Mouse (Mus musculus) ZHBTc4 (cell line): ENCODE results near the gene Urgcp.
"Not testable (repeated sequence)": the region's sequence is repeated elsewhere in the genome, so short reads cannot be mapped to it uniquely, and the experiment has no call there.

Experiments
- DNase-seq: peaks from one replicate; pipeline ENCODE4 v3.0.0-alpha.2; 2011; ENCODE audit warnings: low read depth, low spot score

Urgcp gene

GRCm38 (mm10) chr11:5761820-5762632, at the start of gene Urgcp:
Urgcp (minus strand) TSS chr11:5762376.
- peak; percentile 98 for DNase-seq

- DNase-seq: not testable (repeated sequence)
Observed at GRCm38 (mm10) chr11:5809487-5809886, 47.3 kb upstream of the Urgcp start.

GRCm38 (mm10) chr11:5807956-5808355, 45.8 kb upstream of the Urgcp start:
- DNase-seq: no peak

GRCm38 (mm10) chr11:5805711-5806110, 43.5 kb upstream of the Urgcp start:
- no peak for DNase-seq

GRCm38 (mm10) chr11:5804174-5804573, 42.0 kb upstream of the Urgcp start:
- no peak for DNase-seq

GRCm38 (mm10) chr11:5803551-5803981, 41.4 kb upstream of the Urgcp start, which contains the start of gene Pgam2:
Pgam2 (minus strand) TSS chr11:5803733.
- peak; percentile 52 for DNase-seq

GRCm38 (mm10) chr11:5802457-5803217, 40.5 kb upstream of the Urgcp start:
- no peak for DNase-seq

- DNase-seq: peak; percentile 37
Observed at GRCm38 (mm10) chr11:5802005-5802404, 39.8 kb upstream of the Urgcp start.

GRCm38 (mm10) chr11:5801511-5801910, 39.3 kb upstream of the Urgcp start:
- DNase-seq: no peak

GRCm38 (mm10) chr11:5799621-5800490, 37.7 kb upstream of the Urgcp start:
- no peak for DNase-seq

- DNase-seq: no peak
Observed at GRCm38 (mm10) chr11:5797928-5798327, 35.8 kb upstream of the Urgcp start.

- DNase-seq: peak; percentile 75
Observed at GRCm38 (mm10) chr11:5797371-5797770, 35.2 kb upstream of the Urgcp start.

- peak; percentile 51 for DNase-seq
Observed at GRCm38 (mm10) chr11:5796939-5797338, 34.8 kb upstream of the Urgcp start.

GRCm38 (mm10) chr11:5795706-5796105, 33.5 kb upstream of the Urgcp start:
- DNase-seq: no peak

GRCm38 (mm10) chr11:5795290-5795689, 33.1 kb upstream of the Urgcp start:
- DNase-seq: no peak

GRCm38 (mm10) chr11:5790431-5790830, 28.3 kb upstream of the Urgcp start:
- no peak for DNase-seq

GRCm38 (mm10) chr11:5789754-5790333, 27.7 kb upstream of the Urgcp start:
- DNase-seq: no peak

GRCm38 (mm10) chr11:5789071-5789753, 27.0 kb upstream of the Urgcp start:
- no peak for DNase-seq

GRCm38 (mm10) chr11:5788056-5789014, 26.2 kb upstream of the Urgcp start, which contains the start of gene Dbnl:
Dbnl (plus strand) TSS chr11:5788488.
- peak; percentile 99 for DNase-seq
